Mouse (Mus musculus): ENCODE measurements around the gene Lhfpl4. TPM values are rescaled to one million over a fixed set of nuclear protein-coding genes. Genes with fewer than 3 reads are reported as not detected.

Lhfpl4 gene
- 0.26 and 0.46 TPM in 2 replicates for polyA plus RNA-seq (2012; rRNA removed)

DNA sequence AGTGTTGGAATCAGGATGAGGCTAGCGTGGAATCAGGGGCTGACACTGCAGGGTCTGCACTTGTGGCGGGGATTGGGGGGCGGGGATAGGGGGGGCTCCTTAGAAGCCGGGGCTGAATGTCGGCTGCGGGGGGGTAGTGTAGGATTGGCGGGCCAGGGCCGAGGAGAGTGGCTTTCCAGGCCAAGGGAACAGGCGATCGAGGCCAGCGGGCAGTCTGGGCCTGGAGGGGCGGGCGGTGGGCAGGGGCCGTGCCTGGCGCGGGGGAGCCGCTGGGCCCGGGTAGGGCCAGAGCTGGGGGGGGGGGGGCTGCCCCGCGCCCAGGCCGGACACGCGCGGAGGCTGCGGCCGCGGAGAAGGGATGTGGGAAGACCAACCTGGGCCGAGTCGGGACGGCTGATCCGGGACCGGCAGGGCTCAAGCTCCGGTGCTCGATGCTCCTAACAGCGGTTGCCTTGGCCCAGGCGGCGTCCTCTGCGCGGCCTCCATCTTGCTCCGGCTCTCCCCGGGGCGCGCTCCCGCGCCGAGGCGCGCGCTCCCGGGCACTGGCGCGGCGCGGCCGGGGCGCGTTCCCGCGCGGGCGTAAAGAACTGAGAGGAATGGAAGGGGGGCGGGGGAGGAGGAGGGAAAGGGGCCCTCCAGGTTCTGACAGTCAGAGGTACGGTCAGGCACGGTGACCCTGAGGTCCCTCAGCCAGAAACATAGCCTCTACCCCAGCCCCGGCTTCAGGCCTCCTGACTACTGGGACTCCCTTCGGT is at the start of gene Lhfpl4:
TSS of gene Lhfpl4 (minus strand) at position 544 of the 755 bp plus-strand sequence.
- 3% methylated on average over 56 of the region's 66 CpGs for WGBS
- no peak for DNase-seq (ENCODE audit: low read depth, low spot score)

DNA sequence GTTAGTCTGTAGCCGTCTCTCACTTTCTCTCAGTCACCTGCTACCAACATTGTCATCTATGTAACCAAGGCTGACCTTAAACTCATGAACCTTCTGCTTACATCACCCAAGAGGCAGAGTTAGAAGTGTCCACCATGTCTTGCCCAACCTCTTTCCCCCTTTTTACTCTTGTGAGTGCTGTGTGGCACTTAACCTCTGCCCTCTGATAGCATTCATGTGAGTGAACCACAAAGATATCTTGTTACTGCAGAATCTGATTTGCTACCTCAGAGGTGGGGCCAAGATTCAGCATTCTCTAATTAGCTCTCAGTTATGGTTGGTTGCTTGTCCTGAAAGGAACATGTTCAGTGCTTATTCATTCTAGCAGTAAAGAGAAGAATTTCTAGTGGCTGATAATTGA is 47.6 kb upstream of the Lhfpl4 start:
- no peak for DNase-seq (ENCODE audit: low read depth, low spot score)
- 91% methylated on average over 1 of the region's 1 CpGs for WGBS

DNA sequence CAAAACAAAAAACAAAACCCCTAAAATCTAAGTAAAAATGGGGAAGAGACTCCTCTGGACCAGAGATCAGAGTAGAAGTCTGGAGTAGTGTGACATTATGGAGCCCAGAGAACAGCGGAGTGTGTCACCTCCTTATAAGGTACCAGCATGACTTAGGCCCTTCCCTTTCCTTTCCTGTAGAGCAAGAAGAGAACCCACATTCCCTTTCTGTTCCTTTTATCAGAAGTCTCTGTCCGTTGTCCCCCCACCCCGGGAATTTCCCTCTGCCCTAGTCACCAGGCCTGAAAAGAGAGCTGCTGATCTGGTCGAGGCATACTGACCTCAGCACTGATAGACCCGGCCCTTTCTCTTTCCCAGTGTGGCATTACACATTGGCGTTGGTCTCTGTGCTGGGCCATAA is 43.3 kb upstream of the Lhfpl4 start:
- no peak for DNase-seq (ENCODE audit: low read depth, low spot score)
- WGBS = 10% methylated on average over 6 of the region's 6 CpGs

DNA sequence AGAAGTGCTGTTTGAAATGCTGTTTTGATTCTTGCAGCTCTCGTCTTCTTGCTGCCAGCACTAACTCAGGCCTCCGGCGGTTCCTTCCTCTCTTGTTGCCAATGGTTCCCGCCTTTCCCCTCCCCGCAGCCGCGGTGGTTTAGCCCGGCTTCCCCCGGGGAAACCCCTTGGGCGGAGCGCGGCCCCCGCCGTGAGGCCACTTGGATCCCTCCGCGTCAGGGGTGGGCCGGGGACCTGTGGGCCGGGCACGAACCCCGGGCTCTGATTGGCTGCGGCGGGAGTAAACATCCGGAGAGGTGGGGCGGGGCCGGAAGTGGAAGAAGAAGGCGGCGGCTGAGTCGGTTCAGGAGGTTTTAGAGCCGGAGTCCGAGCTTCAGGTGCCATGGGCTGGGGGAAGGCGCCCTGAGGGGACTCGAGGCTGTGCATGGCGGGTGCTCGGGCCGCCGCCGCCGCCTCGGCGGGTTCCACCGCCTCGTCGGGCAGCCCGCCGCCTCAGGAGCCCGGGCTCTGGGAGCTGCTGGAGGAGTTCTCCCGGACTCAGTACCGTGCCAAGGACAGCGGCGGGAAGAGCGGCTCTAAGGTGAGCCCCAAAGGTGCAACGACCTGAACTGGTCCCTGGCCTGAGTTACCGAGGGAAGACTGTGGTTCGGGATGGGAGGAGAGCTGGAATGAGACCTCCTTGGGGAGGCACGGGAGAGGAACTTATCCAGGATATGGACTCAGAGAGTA is 42.5 kb upstream of the Lhfpl4 start, which contains the start of gene Mtmr14:
TSS of gene Mtmr14 (plus strand) at position 302 of the 729 bp plus-strand sequence.
- WGBS = under 1% methylated on average over 55 of the region's 55 CpGs
- peak; percentile 76 for DNase-seq (ENCODE audit: low read depth, low spot score)

GRCm38 (mm10) chr6:113235141-113235540 is 40.0 kb upstream of the Lhfpl4 start:
- 68% methylated on average over 5 of the region's 5 CpGs for WGBS
- DNase-seq (ENCODE audit: low read depth, low spot score) = no peak

DNA sequence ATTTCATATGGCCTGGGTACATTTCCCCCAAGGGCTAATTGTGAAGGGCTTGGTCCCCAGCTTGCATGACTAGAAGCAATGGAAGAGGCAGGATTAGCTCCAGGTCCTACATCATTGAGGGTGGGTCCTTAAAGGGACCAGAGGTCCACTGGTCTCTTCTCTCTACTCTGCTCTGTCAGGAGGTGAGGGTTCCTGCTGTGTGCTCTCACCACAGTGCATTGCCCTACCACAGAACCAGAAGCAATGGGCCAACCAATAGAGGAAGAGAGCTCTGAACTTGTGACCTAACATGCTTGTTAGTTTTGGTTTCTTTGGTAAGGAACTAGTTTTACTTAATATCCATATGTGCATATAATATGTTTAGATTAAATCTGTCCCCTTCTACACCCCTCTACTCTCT is 31.5 kb upstream of the Lhfpl4 start:
- DNase-seq (ENCODE audit: low read depth, low spot score) = no peak

DNA sequence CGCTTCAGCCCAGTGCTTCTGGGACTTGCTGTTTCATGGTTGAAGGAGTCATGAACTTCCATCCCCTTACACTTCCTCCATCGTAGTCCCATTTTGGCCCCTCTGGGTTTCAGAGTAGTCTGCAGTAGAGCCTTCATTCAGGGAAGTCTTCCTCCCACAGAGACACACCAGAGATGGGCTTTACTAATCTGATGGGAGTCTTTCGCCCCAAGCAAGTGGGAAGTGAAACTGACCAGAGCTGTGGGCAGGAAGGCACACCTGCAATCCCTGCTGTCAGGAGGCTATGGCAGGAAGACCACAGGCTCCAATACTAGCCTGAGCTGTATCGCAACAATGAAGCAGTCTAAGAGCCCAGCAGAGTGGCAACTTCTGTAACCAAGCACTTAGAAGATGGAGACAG is 30.6 kb upstream of the Lhfpl4 start:
- 67% methylated on average over 4 of the region's 4 CpGs for WGBS

GRCm38 (mm10) chr6:113216280-113216679 is 21.1 kb upstream of the Lhfpl4 start:
- no peak for DNase-seq (ENCODE audit: low read depth, low spot score)
- WGBS = 73% methylated on average over 2 of the region's 2 CpGs

More for the DNA sequence above, 30.6 kb upstream of the Lhfpl4 start:
- DNase-seq (ENCODE audit: low read depth, low spot score) = no peak

- WGBS = 19% methylated on average over 9 of the region's 9 CpGs
- no peak for DNase-seq (ENCODE audit: low read depth, low spot score)
Observed at GRCm38 (mm10) chr6:113195596-113195992, 410 bp upstream of the Lhfpl4 start.

- WGBS = 8% methylated on average over 5 of the region's 5 CpGs
- no peak for DNase-seq (ENCODE audit: low read depth, low spot score)
Observed at GRCm38 (mm10) chr6:113194517-113194840, 705 bp downstream of the Lhfpl4 start.

DNA sequence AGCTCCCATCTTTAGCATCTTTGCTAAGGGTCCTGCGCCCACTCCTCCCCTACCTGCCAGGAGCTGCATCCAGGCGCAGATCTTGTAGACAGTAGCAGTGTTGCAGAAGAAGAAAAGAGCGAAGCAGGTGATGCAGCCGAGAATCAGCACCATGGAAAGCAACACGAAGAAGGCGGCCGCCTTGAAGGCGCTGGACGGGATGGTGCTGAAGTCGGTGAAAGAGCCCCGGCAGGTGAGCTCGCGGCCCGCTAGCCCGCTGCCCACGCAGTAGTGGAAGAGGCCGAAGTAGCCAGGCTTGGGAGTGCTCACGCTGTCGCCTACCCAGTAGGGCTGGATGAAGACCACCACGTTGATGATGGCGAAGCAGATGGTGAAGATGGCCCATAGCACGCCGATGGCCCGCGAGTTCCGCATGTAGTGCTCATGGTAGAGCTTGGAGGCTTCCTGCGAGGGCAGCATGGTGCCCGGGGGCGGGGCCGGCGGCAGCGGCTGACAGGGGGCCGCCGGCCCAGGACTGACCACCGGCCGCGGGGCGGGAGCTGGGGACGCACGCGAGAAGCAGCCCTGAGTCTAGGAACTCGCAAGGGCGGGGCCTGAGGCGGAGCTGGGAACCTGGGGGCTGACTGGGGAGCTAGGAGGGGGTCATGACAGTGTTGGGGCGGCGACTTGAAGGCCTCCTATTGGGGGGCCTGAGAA is 1.3 kb downstream of the Lhfpl4 start:
- DNase-seq (ENCODE audit: low read depth, low spot score) = no peak
- 5% methylated on average over 46 of the region's 46 CpGs for WGBS

DNA sequence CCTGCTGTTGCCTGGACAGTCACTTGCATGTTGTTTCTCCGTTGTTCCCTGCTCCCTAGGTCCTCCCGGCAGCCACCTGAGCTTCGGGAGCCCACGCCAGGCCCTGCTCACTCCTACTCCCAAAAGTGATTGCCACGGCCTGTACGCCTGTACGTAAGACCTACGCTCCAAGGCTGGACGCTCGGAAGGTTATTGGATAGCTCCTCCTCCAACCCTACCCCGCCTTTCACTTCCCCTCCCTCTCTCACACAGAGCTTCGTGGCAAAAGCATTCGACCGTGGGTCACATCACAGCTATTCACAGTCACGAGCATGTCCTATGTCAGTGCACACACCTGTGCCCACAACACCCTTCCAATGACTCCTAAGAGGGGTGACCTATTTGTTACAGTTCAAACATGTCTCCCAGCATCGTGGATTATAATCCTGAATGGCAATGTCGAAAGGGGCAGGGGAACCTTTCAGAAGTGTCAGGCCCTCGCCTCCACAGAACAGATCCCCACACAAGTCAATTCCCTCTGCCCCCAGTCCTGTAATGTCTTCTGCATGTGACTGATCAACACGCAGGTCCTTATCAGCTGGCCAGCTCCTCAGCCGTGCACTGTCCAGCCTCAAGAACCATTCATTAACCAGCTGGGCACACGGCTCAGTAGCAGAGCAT is 10.2 kb downstream of the Lhfpl4 start:
- WGBS = 66% methylated on average over 21 of the region's 21 CpGs
- DNase-seq (ENCODE audit: low read depth, low spot score) = no peak

- 69% methylated on average over 9 of the region's 9 CpGs for WGBS
- DNase-seq (ENCODE audit: low read depth, low spot score) = no peak
Observed at GRCm38 (mm10) chr6:113184163-113184562, 11.0 kb downstream of the Lhfpl4 start.

GRCm38 (mm10) chr6:113179195-113179733 is 15.9 kb downstream of the Lhfpl4 start:
- DNase-seq (ENCODE audit: low read depth, low spot score) = no peak
- WGBS = 49% methylated on average over 4 of the region's 4 CpGs

DNA sequence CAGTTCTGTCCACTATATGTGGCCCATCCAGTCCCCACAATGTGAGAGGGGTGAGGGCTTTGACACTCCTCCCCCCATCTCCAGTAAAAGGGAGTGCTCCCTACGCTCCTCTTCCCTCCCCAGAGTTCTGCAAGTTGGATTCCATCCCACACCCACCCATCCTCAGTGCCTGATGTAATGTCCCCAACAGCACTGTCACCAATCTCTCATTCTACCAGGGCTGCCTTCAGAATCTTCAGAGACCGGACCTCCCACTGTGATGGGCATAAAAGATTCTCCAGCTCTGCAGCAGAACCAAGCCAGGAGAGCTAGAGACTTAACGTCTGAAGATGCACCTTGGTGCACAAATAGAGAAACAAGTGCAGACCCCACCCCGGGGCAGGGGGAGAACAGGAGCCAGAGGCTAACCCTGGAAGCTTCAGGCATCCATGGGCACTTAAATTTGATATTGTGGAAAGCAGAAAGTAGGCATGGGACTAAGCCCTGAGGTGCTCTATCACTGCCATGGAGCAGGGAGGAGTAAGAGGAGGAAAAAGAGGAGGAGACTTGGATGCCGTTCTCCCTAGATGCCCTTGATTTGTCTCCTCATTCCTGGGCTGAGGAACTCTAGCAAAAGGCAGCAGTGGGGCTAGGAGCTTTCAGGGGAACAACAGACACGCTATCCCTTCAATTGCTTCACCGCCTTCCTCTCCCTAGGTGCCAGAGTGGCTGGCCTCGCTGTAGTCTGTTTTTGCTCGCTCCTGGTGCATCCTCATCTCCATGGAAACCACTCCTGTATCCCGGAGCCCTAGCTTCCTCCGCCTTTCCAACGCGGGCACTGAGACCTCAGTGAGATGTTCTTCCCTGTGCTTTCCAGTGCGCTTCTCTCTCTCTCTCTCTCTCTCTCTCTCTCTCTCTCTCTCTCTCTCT is 16.6 kb downstream of the Lhfpl4 start:
- no peak for DNase-seq (ENCODE audit: low read depth, low spot score)
- WGBS = 29% methylated on average over 14 of the region's 14 CpGs

GRCm38 (mm10) chr6:113176613-113177012 is 18.6 kb downstream of the Lhfpl4 start:
- no peak for DNase-seq (ENCODE audit: low read depth, low spot score)
- 85% methylated on average over 8 of the region's 8 CpGs for WGBS

DNA sequence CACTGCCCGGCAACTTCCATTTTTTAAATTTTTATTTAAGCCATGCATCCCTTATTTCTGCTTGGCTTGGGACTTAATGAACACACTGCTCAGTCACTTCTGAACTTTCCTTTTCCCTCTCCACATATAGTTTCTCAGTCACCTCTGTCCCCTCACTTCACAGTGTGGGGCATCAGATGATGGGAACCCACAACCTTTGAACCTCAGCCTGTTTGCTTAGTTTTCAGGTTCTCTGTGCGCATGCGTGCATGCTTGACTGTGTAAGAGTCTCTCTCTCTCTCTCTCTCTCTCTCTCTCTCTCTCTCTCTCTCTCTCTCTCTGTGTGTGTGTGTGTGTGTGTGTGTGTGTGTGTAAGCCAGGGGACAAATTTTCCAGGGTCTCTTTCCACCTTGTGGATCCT is 19.7 kb downstream of the Lhfpl4 start:
- WGBS = 61% methylated on average over 3 of the region's 3 CpGs
- DNase-seq (ENCODE audit: low read depth, low spot score) = no peak

- WGBS = 71% methylated on average over 1 of the region's 1 CpGs
- no peak for DNase-seq (ENCODE audit: low read depth, low spot score)
Observed at GRCm38 (mm10) chr6:113172568-113172967, 22.6 kb downstream of the Lhfpl4 start.

DNA sequence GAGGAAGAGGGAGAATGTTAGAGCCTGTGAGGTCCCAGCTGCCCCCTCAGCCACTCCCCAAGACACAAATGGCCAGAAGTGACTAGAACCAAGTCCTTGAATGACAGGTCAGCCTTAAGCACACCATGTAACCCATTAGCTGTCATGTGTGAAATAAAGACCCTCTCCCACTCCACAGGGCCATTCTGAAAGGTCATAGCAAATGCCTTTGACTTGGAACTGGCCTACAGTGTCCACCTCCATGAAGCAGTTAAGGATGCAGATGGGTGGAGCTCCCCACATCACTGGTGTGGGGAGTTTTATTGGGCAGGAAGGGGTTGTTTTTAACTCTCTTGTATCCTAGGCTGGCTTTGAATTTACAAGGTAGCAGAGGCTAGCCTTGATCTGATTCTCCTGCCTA is 23.2 kb downstream of the Lhfpl4 start:
- DNase-seq (ENCODE audit: low read depth, low spot score) = no peak
